Mouse (Mus musculus) olfactory bulb, adult 2 months (tissue): ENCODE data around the gene Morc3. TPM values are rescaled to one million over a fixed set of nuclear protein-coding genes. Genes with fewer than 3 reads are reported as not detected.
A peak's percentile ranks its signal among the peaks of the same experiment; 100 is the strongest.

Experiments used
- H3K27ac ChIP-seq: fragments of 200-500 bp; 2 replicates; pipeline ENCODE4 v1.5.1; 2012; ENCODE audit warnings: low read depth, low read length; ENCODE audit not compliant: insufficient read depth
- H3K4me1 ChIP-seq: fragments of 200-500 bp; 2 replicates; pipeline ENCODE4 v1.6.1; 2012; ENCODE audit warnings: low read length; ENCODE audit not compliant: control insufficient read depth, insufficient read depth
- H3K4me3 ChIP-seq: fragments of 200-500 bp; 2 replicates; pipeline ENCODE4 v1.5.1; 2012; ENCODE audit warnings: mild to moderate bottlenecking, low read depth, low read length, moderate library complexity; ENCODE audit not compliant: insufficient read depth
- CTCF ChIP-seq: fragments of 200-500 bp; IDR thresholded peaks from 2 replicates; pipeline ENCODE4 v1.5.1; 2012; ENCODE audit warnings: low read depth, mild to moderate bottlenecking, low read length, moderate library complexity; ENCODE audit not compliant: insufficient read depth
- POLR2A ChIP-seq: fragments of 200-500 bp; IDR thresholded peaks from 2 replicates; pipeline ENCODE4 v1.6.1; 2012; ENCODE audit warnings: mild to moderate bottlenecking, low read depth, low read length, moderate library complexity; ENCODE audit not compliant: insufficient read depth
- WGBS: fragments of 180-500 bp; shearing (Covaris S2); methylation state at CpG from one replicate; pipeline ENCODE4 v1.1.7; 2018; 5-methylcytosine and 5-hydroxymethylcytosine counted together
- polyA plus RNA-seq: library from polyadenylated mRNA; stranded (reverse); fragments of >200 nt; gene quantifications from 2 replicates; pipeline ENCODE4 v1.2.4, GENCODE M21; 2012; ENCODE audit warnings: low replicate concordance; ENCODE audit not compliant: missing spikeins, insufficient read depth, insufficient read length

Gene Morc3
- polyA plus RNA-seq, 1 experiment = not detected

DNA sequence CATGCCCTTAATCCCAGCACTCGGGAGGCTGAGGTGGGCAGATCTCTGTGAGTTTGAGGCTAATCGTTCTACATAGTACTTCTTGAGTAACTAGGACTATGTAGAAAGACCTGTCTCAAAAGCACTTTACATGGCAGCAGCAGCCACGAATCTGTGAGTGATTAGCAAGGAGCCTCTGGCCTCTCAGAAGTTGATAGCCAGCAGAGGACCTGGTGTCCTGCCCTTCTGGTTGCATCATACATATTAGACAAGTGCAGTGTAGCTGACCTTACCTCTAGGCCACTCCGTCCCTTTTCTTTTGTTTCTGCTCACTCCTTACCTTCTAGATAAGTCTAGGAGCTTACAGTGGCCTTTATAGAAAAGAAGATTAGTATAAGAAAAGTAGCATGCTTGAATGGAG lies 28.0 kb downstream of the Morc3 start:
- no peak for TF ChIP-seq POLR2A
- no peak for TF ChIP-seq CTCF
- H3K27ac ChIP-seq = no peak overlapping the region
- 96% methylated on average over 4 of the region's 4 CpGs for WGBS
- no peaks in the 10 kb centered on the region for H3K4me1 ChIP-seq
- no peak overlapping the region for H3K4me3 ChIP-seq

DNA sequence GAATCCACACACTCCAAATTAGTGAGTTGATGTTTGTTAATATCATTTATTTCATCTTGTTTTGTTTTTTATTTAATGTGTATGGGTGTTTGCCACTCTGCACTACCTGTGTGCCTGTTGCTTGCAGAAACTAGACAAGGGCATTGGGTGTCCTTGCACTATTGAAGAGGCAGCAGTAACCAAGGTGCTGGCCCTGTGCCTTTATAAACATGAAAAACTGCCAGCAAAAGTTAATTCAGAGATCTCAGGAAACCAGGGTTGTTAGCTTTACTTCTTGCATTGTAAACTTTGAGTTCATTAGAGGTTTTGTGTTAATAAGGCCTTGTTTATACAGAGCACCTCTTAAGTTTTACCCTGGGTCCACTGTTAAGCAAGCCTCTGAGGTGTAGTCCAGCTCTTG lies 28.8 kb downstream of the Morc3 start:
- TF ChIP-seq POLR2A = no peak
- no peak for TF ChIP-seq CTCF
- Histone ChIP-seq H3K4me1 (no peaks in the 10 kb centered on the region), H3K4me3 (no peak overlapping the region), H3K27ac (no peak overlapping the region)

DNA sequence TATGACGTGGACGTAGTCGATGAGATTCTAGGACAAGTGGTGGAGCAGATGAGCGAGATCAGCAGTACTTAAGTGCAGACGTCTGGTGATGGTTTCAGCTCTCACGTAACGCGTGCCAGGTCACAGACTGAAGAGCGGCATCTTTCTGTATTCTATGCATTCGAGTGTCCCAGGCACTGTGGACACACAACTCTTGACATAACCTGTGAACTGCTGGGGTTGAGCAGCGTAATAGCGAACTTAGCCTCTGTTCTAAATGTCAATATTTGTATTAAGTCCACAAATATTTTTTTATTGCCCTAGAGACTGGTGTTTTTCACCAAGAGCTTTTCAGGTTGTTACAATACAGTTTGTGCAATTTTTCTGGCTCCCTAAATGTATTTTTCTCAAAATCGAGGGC lies 42.9 kb downstream of the Morc3 start:
- WGBS = 93% methylated on average over 13 of the region's 13 CpGs
- Histone ChIP-seq H3K27ac (no peak overlapping the region), H3K4me1 (no peaks in the 10 kb centered on the region), H3K4me3 (no peak overlapping the region)
- TF ChIP-seq CTCF (no peak), POLR2A (no peak)

GRCm38 (mm10) chr16:93877612-93878380 lies 45.9 kb downstream of the Morc3 start:
- no peak overlapping the region for H3K27ac ChIP-seq
- TF ChIP-seq CTCF (no peak), POLR2A (no peak)
- no peak overlapping the region for H3K4me3 ChIP-seq
- no peaks in the 10 kb centered on the region for H3K4me1 ChIP-seq
- WGBS = 93% methylated on average over 6 of the region's 6 CpGs

DNA sequence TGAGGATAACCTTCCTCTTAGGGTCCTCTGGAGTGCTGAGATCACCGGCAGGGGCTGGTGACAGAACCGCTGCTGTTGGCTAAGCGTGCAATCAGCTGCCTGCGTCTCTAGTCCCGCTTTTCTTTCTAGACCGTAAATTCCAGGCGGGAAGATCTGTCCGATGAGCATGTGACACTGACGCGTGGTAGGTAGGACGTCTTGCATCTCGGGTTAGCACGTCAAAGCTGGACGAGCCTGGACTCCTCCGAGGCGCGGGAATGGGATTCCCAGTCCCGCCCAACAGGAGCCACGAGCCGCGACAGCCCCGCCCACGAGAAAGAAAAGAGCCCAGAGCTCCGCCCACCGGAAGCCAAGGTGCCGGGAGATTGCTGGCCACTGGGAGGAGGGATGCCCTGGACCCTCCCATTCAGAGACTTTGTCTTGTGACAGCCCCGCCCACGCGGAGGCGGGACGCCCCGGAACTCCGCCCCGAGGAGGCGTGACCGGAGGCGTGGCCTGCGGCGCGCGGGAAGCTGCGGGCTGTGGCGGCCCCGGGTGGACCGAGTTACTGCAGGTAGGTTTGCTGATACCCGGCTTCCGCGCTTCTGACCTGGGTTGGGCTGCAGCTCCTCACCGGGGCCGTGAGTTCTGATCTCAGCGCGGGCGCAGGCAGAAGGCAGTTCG lies 51.6 kb downstream of the Morc3 start, which contains the start of gene Chaf1b:
Gene Chaf1b, plus strand, starts transcription at position 479 of the 663 bp plus-strand sequence.
- under 1% methylated on average over 54 of the region's 54 CpGs for WGBS
- H3K27ac ChIP-seq = no peak within 1 kb of the TSS
- peak within 1 kb of the TSS; percentile 56 for H3K4me3 ChIP-seq
- no peak for TF ChIP-seq POLR2A
- 0 out of 2 replicates have a peak, but pooled peaks have one; percentile 26 for TF ChIP-seq CTCF
- peaks cover 10% of the 10 kb centered on the region; the same call in 1 of the 2 replicates for H3K4me1 ChIP-seq

- no peak for TF ChIP-seq POLR2A
- TF ChIP-seq CTCF = no peak
- Histone ChIP-seq H3K27ac (no peak overlapping the region), H3K4me1 (peaks cover 10% of the 10 kb centered on the region; the same call in 1 of the 2 replicates), H3K4me3 (peak overlapping the region; percentile 56)
- WGBS = 2% methylated on average over 43 of the region's 43 CpGs
Observed at GRCm38 (mm10) chr16:93884086-93884721, 52.3 kb downstream of the Morc3 start.

GRCm38 (mm10) chr16:93884722-93885113 lies 52.8 kb downstream of the Morc3 start:
- H3K4me3 ChIP-seq = no peak overlapping the region
- 69% methylated on average over 5 of the region's 5 CpGs for WGBS
- H3K27ac ChIP-seq = no peak overlapping the region
- TF ChIP-seq CTCF (no peak), POLR2A (no peak)
- peaks cover 10% of the 10 kb centered on the region; the same call in 1 of the 2 replicates for H3K4me1 ChIP-seq

- H3K4me1 ChIP-seq = peaks cover 7% of the 10 kb centered on the region; the same call in 1 of the 2 replicates
- H3K4me3 ChIP-seq = no peak overlapping the region
- TF ChIP-seq POLR2A = no peak
- TF ChIP-seq CTCF = no peak
- no peak overlapping the region for H3K27ac ChIP-seq
- 91% methylated on average over 6 of the region's 6 CpGs for WGBS
Observed at GRCm38 (mm10) chr16:93888481-93888880, 56.6 kb downstream of the Morc3 start.

DNA sequence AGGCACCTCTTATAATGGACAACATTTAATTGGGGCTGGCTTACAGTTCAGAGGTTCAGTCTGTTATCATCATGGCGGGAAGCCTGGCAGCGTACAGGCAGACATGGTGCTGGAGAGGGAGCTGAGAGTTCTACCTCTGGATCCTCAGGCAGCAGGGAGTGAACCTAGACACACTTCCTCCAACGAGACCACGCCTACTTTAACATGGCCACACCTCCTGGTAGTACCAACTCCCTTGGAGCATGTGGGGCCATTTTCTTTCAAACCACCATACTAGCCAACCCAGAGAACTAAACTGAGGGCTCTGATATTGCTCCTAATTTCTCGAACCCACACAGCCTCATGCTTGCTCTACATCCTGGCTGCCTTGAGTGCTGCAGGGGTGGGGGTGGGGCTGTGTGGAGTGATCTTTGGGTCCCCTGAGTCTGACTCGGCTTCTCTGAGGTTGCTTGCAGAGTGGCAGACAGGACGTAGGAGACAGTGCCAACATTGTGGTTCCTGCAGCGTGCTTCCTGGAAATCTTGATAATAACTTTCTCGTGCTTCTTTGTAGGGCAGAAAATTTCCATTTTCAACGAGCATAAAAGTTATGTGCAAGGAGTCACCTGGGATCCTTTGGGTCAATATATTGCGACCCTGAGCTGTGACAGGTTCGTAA lies 59.2 kb downstream of the Morc3 start:
- 91% methylated on average over 12 of the region's 12 CpGs for WGBS
- Histone ChIP-seq H3K4me3 (no peak overlapping the region), H3K27ac (no peak overlapping the region), H3K4me1 (no peaks in the 10 kb centered on the region)
- TF ChIP-seq CTCF (no peak), POLR2A (no peak)
